Mouse (Mus musculus) heart, postnatal 0 days (tissue): ENCODE results near the gene Ncam1.

Source experiments
- CTCF ChIP-seq: IDR thresholded peaks from 2 replicates; pipeline ENCODE4 v1.5.1; 2016; ENCODE audit warnings: antibody characterized with exemption, control low read depth, low read depth
- EP300 ChIP-seq: IDR thresholded peaks from 2 replicates; pipeline ENCODE4 v1.6.1; 2016; ENCODE audit warnings: antibody characterized with exemption, low read depth

GRCm38 (mm10) chr9:49523881-49524280 is 274.8 kb downstream of the Ncam1 start:
- TF ChIP-seq CTCF, result no peak
- TF ChIP-seq EP300, result no peak
